Mouse (Mus musculus) myocyte (in vitro differentiated cells): ENCODE data around the gene Gtf3c4.

Experiments used
- CEBPB ChIP-seq: IDR thresholded peaks from 2 replicates; pipeline ENCODE4 v1.6.1; 2011; ENCODE audit warnings: mild to moderate bottlenecking, moderate library complexity; ENCODE audit not compliant: poor library complexity, insufficient read depth, severe bottlenecking
- E2F4 ChIP-seq: IDR thresholded peaks from one replicate; pipeline ENCODE4 v1.6.1; 2011; ENCODE audit warnings: mild to moderate bottlenecking, control low read depth, moderate library complexity; ENCODE audit not compliant: insufficient read depth
- MAX ChIP-seq: IDR thresholded peaks from one replicate; pipeline ENCODE4 v1.6.1; 2011; ENCODE audit warnings: low read depth, mild to moderate bottlenecking, control low read depth
- MYOG ChIP-seq, 3 experiments: IDR thresholded peaks; one replicate each; pipeline ENCODE4 v1.6.1; 2011; ENCODE audit warnings: control low read depth in 2 of 3, low read depth in 2 of 3, mild to moderate bottlenecking in 2 of 3; ENCODE audit not compliant: insufficient read length in 2 of 3, control insufficient read depth in 1 of 3, insufficient read depth in 1 of 3
- POLR2A ChIP-seq: IDR thresholded peaks from one replicate; pipeline ENCODE4 v1.6.1; 2011; ENCODE audit warnings: low read depth, mild to moderate bottlenecking, control low read depth, moderate library complexity; ENCODE audit not compliant: insufficient read length
- REST ChIP-seq: IDR thresholded peaks from one replicate; pipeline ENCODE4 v1.6.1; 2011; ENCODE audit warnings: mild to moderate bottlenecking, control low read depth, moderate library complexity; ENCODE audit not compliant: insufficient read depth, insufficient read length
- USF1 ChIP-seq: IDR thresholded peaks from one replicate; pipeline ENCODE4 v1.6.1; 2011; ENCODE audit warnings: low read depth, mild to moderate bottlenecking, control low read depth, moderate library complexity

DNA sequence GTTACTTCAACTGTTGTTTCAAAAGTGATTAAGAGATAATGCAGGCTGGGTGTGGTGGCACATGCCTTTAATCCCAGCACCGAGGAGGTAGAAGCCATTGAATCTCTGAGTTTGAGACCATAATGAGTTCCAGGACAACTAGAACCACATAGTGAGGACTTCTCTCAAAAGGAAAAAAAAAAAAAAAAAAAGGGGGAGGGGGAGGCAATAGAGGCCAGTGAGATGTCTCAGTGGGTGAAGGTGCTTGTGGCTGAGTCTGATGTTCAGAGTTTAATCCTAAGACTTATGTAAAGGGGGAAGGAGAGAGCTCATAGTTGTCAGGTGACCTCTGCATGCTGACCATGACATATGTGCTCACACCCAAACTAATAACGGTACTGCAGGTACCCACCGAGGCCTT, 1.9 kb upstream of the Gtf3c4 start:
- TF ChIP-seq USF1, result no peak
- no peak for TF ChIP-seq POLR2A
- no peak for TF ChIP-seq MAX
- no peak for TF ChIP-seq MYOG (IDR thresholded peaks at IDR 0.05; ENCODE audit: control insufficient read depth in 1 of 3, insufficient read depth in 1 of 3, insufficient read length in 2 of 3, low read depth in 2 of 3)
- TF ChIP-seq CEBPB, result no peak
- no peak for TF ChIP-seq E2F4
- no peak for TF ChIP-seq REST
